In the genomic region with DNA sequence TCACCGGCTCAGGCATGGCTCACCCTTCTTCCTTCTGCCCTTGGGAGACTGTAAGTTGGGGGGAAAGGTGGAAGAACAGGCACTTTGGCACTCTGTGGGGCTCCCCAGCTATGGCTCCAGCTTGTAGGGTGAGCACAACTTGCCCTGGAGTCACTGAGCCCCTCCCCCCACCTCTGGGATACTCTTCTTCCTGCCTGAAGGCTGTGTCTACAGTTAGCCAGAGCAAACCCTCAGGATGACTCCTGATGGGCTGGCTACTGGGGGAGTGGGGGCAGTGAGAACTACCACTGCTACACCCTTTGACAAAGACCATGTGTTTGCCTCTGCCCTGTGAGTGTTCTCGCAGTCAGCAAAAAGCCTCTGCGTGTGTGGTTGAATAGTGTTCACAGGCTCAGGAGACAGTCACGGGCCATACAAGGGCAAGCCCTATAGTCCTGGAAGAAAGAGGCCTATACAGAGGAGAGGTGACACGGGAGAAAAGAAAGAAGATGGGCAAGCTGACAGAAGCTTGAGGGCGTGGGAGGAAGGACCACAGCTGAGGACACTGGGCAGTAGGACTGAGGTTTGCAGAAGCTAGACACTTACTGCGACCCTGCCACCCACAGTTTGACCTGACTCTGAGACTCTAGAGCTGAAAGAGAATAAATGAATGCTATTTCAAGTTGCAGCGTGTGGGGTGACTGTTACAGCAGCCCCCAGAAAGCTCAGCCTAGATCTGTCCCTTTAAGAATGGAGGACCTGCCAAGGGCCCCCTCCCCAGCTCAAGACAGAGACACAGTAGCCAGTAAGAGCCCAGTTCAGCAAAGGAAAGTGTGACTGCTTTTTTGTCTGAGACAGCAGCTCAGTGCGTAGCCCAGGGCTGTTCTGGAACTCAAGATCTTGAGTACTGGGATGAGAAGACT, we compare ENCODE assay signal across 10 mouse cellular contexts. TPM values are rescaled to one million over a fixed set of nuclear protein-coding genes. Genes with fewer than 3 reads are reported as not detected.
DNase-seq lines count a peak whose midpoint lies in the region; ATAC-seq and TF ChIP-seq lines count a peak whose summit lies in the region.
"Had no signal": no experiment of that assay in that cellular context is flagged by ENCODE, and none has a peak within 500 bp of the region (broad histone marks: within the 10 kb centered on the region; RNA-seq: fewer than 3 reads in every experiment).

No protein-coding gene starts in this region.

- no peaks in the 10 kb centered on the region for H3K4me1 ChIP-seq in forebrain, postnatal 0 days (ENCODE audit: insufficient read depth)
- H3K4me1 ChIP-seq in intestine, embryonic 15.5 days (replicated peaks): peaks cover 30% of the 10 kb centered on the region
- H3K4me1 ChIP-seq in neural tube, embryonic 14.5 days (ENCODE audit: control insufficient read depth, insufficient read depth, low read length): peaks cover 16% of the 10 kb centered on the region; the same call in 1 of the 2 replicates

- DNase-seq in lung, postnatal 10 days: peak; percentile 54
- DNase-seq in lung, postnatal 25 days (ENCODE audit: low spot score): no peak
- DNase-seq in forebrain, postnatal 0 days: no peak
- DNase-seq in left cerebral cortex, adult 9 months (ENCODE audit: low spot score in 2 of 2): no peak
- no peak for DNase-seq in kidney, adult 18-20 months
- DNase-seq: gastrocnemius, postnatal 10 days; liver, embryonic 13.5 days had no signal

- no peak overlapping the region for H3K4me2 ChIP-seq in forebrain, postnatal 0 days (ENCODE audit: low read depth)
- no peak overlapping the region for H3K4me2 ChIP-seq in intestine, embryonic 15.5 days (replicated peaks)
- H3K4me2 ChIP-seq in neural tube, embryonic 14.5 days (ENCODE audit: low read depth, low read length): no peak overlapping the region
- H3K4me2 ChIP-seq: liver, embryonic 13.5 days had no signal

- H3K9me3 ChIP-seq in forebrain, postnatal 0 days (ENCODE audit: low read length): no peaks in the 10 kb centered on the region
- H3K9me3 ChIP-seq in intestine, embryonic 15.5 days: no peaks in the 10 kb centered on the region
- H3K9me3 ChIP-seq in neural tube, embryonic 14.5 days (ENCODE audit: control insufficient read depth, low read length): no peaks in the 10 kb centered on the region
- H3K9me3 ChIP-seq: liver, embryonic 13.5 days had no signal

- no peak for TF ChIP-seq CTCF in forebrain, postnatal 0 days (IDR thresholded peaks at IDR 0.05; ENCODE audit: low read depth)

- no peaks in the 10 kb centered on the region for H3K36me3 ChIP-seq in forebrain, postnatal 0 days (ENCODE audit: insufficient read depth)
- no peaks in the 10 kb centered on the region for H3K36me3 ChIP-seq in intestine, embryonic 15.5 days
- no peaks in the 10 kb centered on the region for H3K36me3 ChIP-seq in neural tube, embryonic 14.5 days (ENCODE audit: control insufficient read depth, insufficient read depth, low read length)
- H3K36me3 ChIP-seq: liver, embryonic 13.5 days had no signal

- H3K9ac ChIP-seq in forebrain, postnatal 0 days: no peak overlapping the region
- H3K9ac ChIP-seq in intestine, embryonic 15.5 days: no peak overlapping the region
- H3K9ac ChIP-seq in neural tube, embryonic 14.5 days (replicated peaks; ENCODE audit: low read depth, low read length): no peak overlapping the region
- H3K9ac ChIP-seq: liver, embryonic 13.5 days had no signal

- H3K4me3 ChIP-seq in forebrain, postnatal 0 days (ENCODE audit: low read depth, low read length): no peak overlapping the region
- H3K4me3 ChIP-seq in intestine, embryonic 15.5 days (replicated peaks): no peak overlapping the region
- H3K4me3 ChIP-seq in neural tube, embryonic 14.5 days (ENCODE audit: low read depth, low read length): no peak overlapping the region
- H3K4me3 ChIP-seq: liver, embryonic 13.5 days had no signal

- no peaks in the 10 kb centered on the region for H3K27me3 ChIP-seq in forebrain, postnatal 0 days (ENCODE audit: insufficient read depth, low read length)
- H3K27me3 ChIP-seq in intestine, embryonic 15.5 days (replicated peaks): no peaks in the 10 kb centered on the region
- H3K27me3 ChIP-seq in neural tube, embryonic 14.5 days (ENCODE audit: control insufficient read depth, insufficient read depth, low read length): no peaks in the 10 kb centered on the region
- H3K27me3 ChIP-seq: liver, embryonic 13.5 days had no signal

- H3K27ac ChIP-seq in forebrain, postnatal 0 days (ENCODE audit: low read depth, low read length): no peak overlapping the region
- H3K27ac ChIP-seq in intestine, embryonic 15.5 days: no peak overlapping the region
- H3K27ac ChIP-seq in neural tube, embryonic 14.5 days (ENCODE audit: low read depth, low read length): peak overlapping the region; percentile 75
- H3K27ac ChIP-seq: liver, embryonic 13.5 days had no signal

- peak; percentile 5; the same call in 1 of the 2 replicates for ATAC-seq in forebrain, postnatal 0 days
- ATAC-seq in intestine, embryonic 15.5 days: 0 out of 2 replicates have a peak, but pooled peaks have one; percentile 8
- 0 out of 2 replicates have a peak, but pooled peaks have one; percentile 12 for ATAC-seq in neural tube, embryonic 14.5 days (ENCODE audit: low read depth)

- WGBS in forebrain, postnatal 0 days: 46% methylated on average over 9 of the region's 9 CpGs
- WGBS in intestine, embryonic 15.5 days: 45% methylated on average over 9 of the region's 9 CpGs
- WGBS in neural tube, embryonic 14.5 days: 52% methylated on average over 9 of the region's 9 CpGs

RNA-seq across cellular contexts. Expression of a gene that starts 9.7 kb away (rescaled TPM):
- 50.9 and 60.7 TPM in 2 replicates for total RNA-seq in forebrain, postnatal 0 days (2014; rRNA removed)
- 16.6 and 21.2 TPM in 2 replicates for polyA plus RNA-seq in forebrain, postnatal 0 days (2015; fragmentation: Nextera tagmentation; extraction: Ambion mirVana)
- polyA plus RNA-seq in intestine, embryonic 15.5 days (2015; fragmentation: Nextera tagmentation; extraction: Ambion mirVana): 18.2 and 18.5 TPM in 2 replicates
- 34.1 and 35.7 TPM in 2 replicates for polyA plus RNA-seq in neural tube, embryonic 14.5 days (2014; fragmentation: Nextera tagmentation; extraction: Ambion mirVana)

RNA-seq across cellular contexts. Expression of a gene that starts 48.9 kb away (rescaled TPM):
- total RNA-seq in forebrain, postnatal 0 days (2014; rRNA removed): 7.9 and 16.2 TPM in 2 replicates
- 14.2 and 14.4 TPM in 2 replicates for polyA plus RNA-seq in forebrain, postnatal 0 days (2015; fragmentation: Nextera tagmentation; extraction: Ambion mirVana)
- polyA plus RNA-seq in intestine, embryonic 15.5 days (2015; fragmentation: Nextera tagmentation; extraction: Ambion mirVana): 8.2 and 8.8 TPM in 2 replicates
- 9.0 and 9.3 TPM in 2 replicates for polyA plus RNA-seq in neural tube, embryonic 14.5 days (2014; fragmentation: Nextera tagmentation; extraction: Ambion mirVana)
- total RNA-seq: neutrophil, adult 5-6 weeks had no signal
